Mouse (Mus musculus) macrophage (primary cell): ENCODE measurements around the gene Diras1. TPM values are rescaled to one million over a fixed set of nuclear protein-coding genes. Genes with fewer than 3 reads are reported as not detected.
"Not testable (repeated sequence)": the region's sequence is repeated elsewhere in the genome, so short reads cannot be mapped to it uniquely, and the experiment has no call there.

Experiments used
- H3K27ac ChIP-seq: fragments of 350-480 bp; formaldehyde crosslinking; 2 replicates; pipeline ENCODE4 v1.9.0; 2021
- H3K36me3 ChIP-seq: fragments of 350-480 bp; formaldehyde crosslinking; 2 replicates; pipeline ENCODE4 v1.9.0; 2021; ENCODE audit errors: inconsistent target
- H3K4me3 ChIP-seq: fragments of 350-480 bp; formaldehyde crosslinking; 2 replicates; pipeline ENCODE4 v1.9.0; 2021; ENCODE audit errors: inconsistent target
- H3K79me2 ChIP-seq: fragments of 350-480 bp; formaldehyde crosslinking; 2 replicates; pipeline ENCODE4 v1.9.0; 2021; ENCODE audit errors: inconsistent target
- WGBS: methylation state at CpG from one replicate; pipeline ENCODE4 v1.1.7; 2026; ENCODE audit warnings: inconsistent platforms; ENCODE audit not compliant: missing documents; 5-methylcytosine and 5-hydroxymethylcytosine counted together
- polyA plus RNA-seq: library from polyadenylated mRNA; stranded (reverse); fragments of 250-400 nt; gene quantifications from 3 replicates; pipeline ENCODE4 v1.2.4, GENCODE M21; 2018; ENCODE audit warnings: inconsistent platforms
- total RNA-seq, 78 experiments: library from RNA; depleted of rRNA; stranded (reverse); fragments of 250-400 nt; gene quantifications; 1 replicate in 9 of 78; 2 replicates in 24 of 78; 3 replicates in 43 of 78; 4 replicates in 2 of 78; pipeline ENCODE4 v1.2.4; 2018; ENCODE audit warnings: inconsistent platforms in 56 of 78

The Diras1 gene
- not detected for total RNA-seq (2018; cell fraction: chromatin; rRNA removed)
- under 1 TPM in 5 of 26 experiments, not detected in 21; 0.03 to 0.30 (median 0.05) TPM for total RNA-seq (2018; cell fraction: cytosol; rRNA removed)
- total RNA-seq (2018; cell fraction: nucleus; rRNA removed) = not detected
- polyA plus RNA-seq = not detected in 3 replicates

- no peaks in the 10 kb centered on the region for H3K36me3 ChIP-seq
- no peaks in the 10 kb centered on the region for H3K79me2 ChIP-seq
- 63% methylated on average over 12 of the region's 12 CpGs for WGBS
- H3K27ac ChIP-seq = no peak within 1 kb of the TSS
- H3K4me3 ChIP-seq = no peak within 1 kb of the TSS
Observed at GRCm38 (mm10) chr10:81025639-81026275, at the start of gene Diras1. Gene Diras1 (minus strand): TSS chr10:81025662.

DNA sequence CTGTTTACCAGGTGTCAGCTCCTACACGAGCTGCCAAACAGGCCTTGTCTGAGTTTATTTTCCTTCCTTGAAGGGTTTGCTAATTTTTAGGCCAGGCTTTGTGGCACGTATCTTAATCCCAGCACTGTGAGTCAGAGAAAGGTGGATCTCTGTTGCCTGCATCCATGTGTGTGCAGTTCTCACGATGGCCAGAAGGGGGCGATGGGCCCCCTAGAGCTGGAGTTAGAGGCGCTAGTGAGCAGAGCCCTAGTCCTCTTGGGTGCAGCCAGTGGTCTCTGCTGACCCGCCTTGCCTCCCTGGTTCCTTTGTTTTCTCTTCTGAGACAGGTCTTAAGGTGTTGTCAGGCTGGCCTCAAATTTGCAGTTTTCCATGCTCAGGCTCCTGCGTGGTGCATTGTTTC lies 48.0 kb upstream of the Diras1 start:
- WGBS = 83% methylated on average over 7 of the region's 7 CpGs
- peaks cover 3% of the 10 kb centered on the region; the same call in 1 of the 2 replicates for H3K36me3 ChIP-seq
- no peak overlapping the region for H3K4me3 ChIP-seq
- H3K79me2 ChIP-seq = peaks cover 10% of the 10 kb centered on the region; the same call in 1 of the 2 replicates
- no peak overlapping the region for H3K27ac ChIP-seq

GRCm38 (mm10) chr10:81072290-81072689 lies 46.8 kb upstream of the Diras1 start:
- WGBS = 94% methylated on average over 8 of the region's 8 CpGs
- H3K79me2 ChIP-seq = peaks cover 10% of the 10 kb centered on the region; the same call in 1 of the 2 replicates
- no peak overlapping the region for H3K4me3 ChIP-seq
- no peaks in the 10 kb centered on the region for H3K36me3 ChIP-seq
- H3K27ac ChIP-seq = no peak overlapping the region

GRCm38 (mm10) chr10:81069836-81070235 lies 44.4 kb upstream of the Diras1 start, which contains the start of gene Thop1:
Gene Thop1 (plus strand): TSS chr10:81070035.
- H3K27ac ChIP-seq = peak within 1 kb of the TSS; percentile 28
- WGBS = 2% methylated on average over 33 of the region's 35 CpGs

DNA sequence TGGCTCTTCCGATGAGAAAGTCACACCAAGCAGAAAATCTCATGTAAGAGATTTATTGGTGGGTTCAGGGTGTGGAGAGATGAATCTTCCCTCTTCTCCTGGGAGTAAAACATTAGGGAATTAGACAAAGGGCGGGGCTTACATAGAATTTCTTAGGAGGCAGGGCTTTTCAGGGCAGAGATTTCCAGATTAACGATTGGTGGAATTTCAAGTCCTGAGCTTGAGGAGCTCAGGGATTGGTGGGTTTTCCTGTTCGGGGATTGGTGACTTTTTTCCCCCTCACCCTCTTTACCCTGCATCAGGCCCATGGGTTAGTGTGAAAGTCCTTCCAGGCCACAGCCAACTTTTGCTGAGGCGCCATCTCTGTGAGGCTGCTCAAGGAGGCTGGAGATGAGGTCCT lies 43.2 kb upstream of the Diras1 start:
- Histone ChIP-seq H3K79me2 (peaks cover 10% of the 10 kb centered on the region; the same call in 1 of the 2 replicates), H3K27ac (peak overlapping the region; percentile 28), H3K36me3 (no peaks in the 10 kb centered on the region), H3K4me3 (no peak overlapping the region)
- WGBS = 95% methylated on average over 5 of the region's 5 CpGs

More at GRCm38 (mm10) chr10:81069836-81070235, 44.4 kb upstream of the Diras1 start, which contains the start of gene Thop1:
- H3K4me3 ChIP-seq = peak within 1 kb of the TSS; percentile 34
- peaks cover 10% of the 10 kb centered on the region; the same call in 1 of the 2 replicates for H3K79me2 ChIP-seq
- H3K36me3 ChIP-seq = no peaks in the 10 kb centered on the region

DNA sequence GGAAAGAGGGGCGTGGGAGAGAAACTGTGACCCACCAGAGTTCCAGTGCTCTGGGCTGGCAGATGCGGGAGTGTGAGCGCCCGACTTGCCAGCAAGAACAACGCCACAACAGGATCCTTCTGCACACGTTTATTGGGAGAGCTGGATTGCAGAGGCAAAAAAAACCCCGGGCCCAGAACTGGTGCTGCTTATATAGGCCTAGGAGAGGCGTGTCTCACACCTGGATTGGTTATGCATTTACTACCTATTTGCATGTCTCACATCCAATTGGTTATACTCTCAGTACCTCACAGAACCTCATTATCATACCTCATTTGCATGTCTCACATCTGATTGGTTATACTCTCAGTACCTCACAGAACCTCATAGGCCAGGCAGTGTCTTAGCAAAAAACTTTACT lies 39.1 kb upstream of the Diras1 start:
- H3K27ac ChIP-seq, H3K79me2 ChIP-seq, H3K4me3 ChIP-seq, H3K36me3 ChIP-seq: not testable (repeated sequence)
- WGBS = 93% methylated on average over 8 of the region's 8 CpGs

GRCm38 (mm10) chr10:81062710-81063109 lies 37.2 kb upstream of the Diras1 start:
- WGBS = 59% methylated on average over 4 of the region's 4 CpGs
- Histone ChIP-seq H3K79me2 (peaks cover 23% of the 10 kb centered on the region), H3K4me3 (no peak overlapping the region), H3K27ac (no peak overlapping the region), H3K36me3 (no peaks in the 10 kb centered on the region)

- WGBS = under 1% methylated on average over 48 of the region's 48 CpGs
- Histone ChIP-seq H3K79me2 (peaks cover 51% of the 10 kb centered on the region), H3K27ac (peak within 1 kb of the TSS; percentile 65)
Observed at GRCm38 (mm10) chr10:81059603-81060543, 34.4 kb upstream of the Diras1 start, which contains the start of gene Sgta. Gene Sgta (minus strand): TSS chr10:81060181.

DNA sequence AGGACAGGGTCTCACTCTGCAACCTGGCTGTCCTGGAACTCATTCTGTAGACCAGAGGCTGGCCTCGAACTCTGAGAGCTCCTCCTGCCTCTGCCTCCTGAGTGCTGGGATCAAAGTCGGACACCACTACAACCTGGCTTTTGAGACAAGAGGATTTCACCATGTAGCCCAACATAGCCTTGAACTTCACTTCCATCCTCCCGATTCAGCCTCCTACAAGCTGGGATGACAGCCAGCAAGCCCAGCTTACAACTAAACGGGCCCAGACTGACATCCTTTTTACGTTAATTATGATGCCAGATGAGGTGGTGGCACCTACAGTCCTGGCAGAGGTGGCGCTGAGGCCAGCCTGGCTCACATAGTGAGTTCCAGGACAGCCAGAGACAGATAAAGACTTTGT lies 33.4 kb upstream of the Diras1 start:
- Histone ChIP-seq H3K27ac (no peak overlapping the region), H3K36me3 (no peaks in the 10 kb centered on the region), H3K4me3 (peak overlapping the region; percentile 97), H3K79me2 (peaks cover 61% of the 10 kb centered on the region)
- WGBS = 81% methylated on average over 6 of the region's 6 CpGs

More at GRCm38 (mm10) chr10:81059603-81060543, 34.4 kb upstream of the Diras1 start, which contains the start of gene Sgta:
- no peaks in the 10 kb centered on the region for H3K36me3 ChIP-seq
- peak within 1 kb of the TSS; percentile 97 for H3K4me3 ChIP-seq

GRCm38 (mm10) chr10:81057406-81058130 lies 32.1 kb upstream of the Diras1 start:
- peaks cover 6% of the 10 kb centered on the region for H3K36me3 ChIP-seq
- no peak overlapping the region for H3K27ac ChIP-seq
- peaks cover 74% of the 10 kb centered on the region for H3K79me2 ChIP-seq
- WGBS = 97% methylated on average over 22 of the region's 23 CpGs
- no peak overlapping the region for H3K4me3 ChIP-seq

DNA sequence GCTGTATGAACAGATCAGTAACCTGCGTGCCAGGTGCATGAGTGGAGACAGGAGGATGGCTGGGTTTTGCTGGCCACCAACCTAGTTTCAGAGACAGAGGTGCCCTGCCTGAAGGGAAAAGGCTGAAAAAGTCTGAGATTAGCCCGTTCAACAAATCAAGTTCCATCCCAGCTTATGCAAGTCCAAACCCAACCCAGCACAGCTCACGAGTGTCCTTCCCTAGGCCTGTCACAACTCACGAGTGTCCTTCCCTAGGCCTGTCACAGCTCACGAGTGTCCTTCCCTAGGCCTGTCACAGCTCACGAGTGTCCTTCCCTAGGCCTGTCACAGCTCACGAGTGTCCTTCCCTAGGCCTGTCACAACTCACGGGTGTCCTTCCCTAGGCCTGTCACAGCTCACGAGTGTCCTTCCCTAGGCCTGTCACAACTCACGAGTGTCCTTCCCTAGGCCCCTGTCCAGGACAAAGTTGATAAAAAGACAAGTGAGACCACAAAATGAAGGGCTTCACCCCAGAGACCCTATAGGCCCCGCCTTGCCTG lies 30.4 kb upstream of the Diras1 start:
- H3K27ac ChIP-seq, H3K4me3 ChIP-seq: not testable (repeated sequence)
- peaks cover 23% of the 10 kb centered on the region for H3K36me3 ChIP-seq
- WGBS = 98% methylated on average over 7 of the region's 11 CpGs
- peaks cover 82% of the 10 kb centered on the region for H3K79me2 ChIP-seq

DNA sequence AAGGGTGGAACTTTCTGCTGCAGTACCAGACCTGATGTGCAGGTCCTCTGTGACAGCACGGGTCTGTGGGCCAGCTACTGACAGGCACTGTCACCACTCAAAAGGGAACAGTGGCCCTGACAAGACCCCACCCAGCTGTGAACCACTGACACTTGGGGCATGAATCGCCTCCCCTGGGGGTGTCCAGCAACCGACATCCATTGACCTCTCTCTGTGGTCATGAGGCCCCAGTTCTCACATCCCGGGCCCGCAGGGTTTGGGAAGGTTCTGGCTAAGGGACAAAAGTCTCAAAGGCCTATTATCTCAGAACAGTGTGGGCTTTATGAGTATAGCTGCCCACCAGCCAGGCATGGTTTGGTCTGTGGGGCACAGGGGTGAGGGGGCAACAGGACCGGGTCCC lies 29.7 kb upstream of the Diras1 start:
- peaks cover 30% of the 10 kb centered on the region for H3K36me3 ChIP-seq
- WGBS = 96% methylated on average over 6 of the region's 6 CpGs

GRCm38 (mm10) chr10:81052577-81052976 lies 27.1 kb upstream of the Diras1 start:
- WGBS = 90% methylated on average over 5 of the region's 5 CpGs
- H3K36me3 ChIP-seq = peaks cover 56% of the 10 kb centered on the region

More for the DNA sequence above, 29.7 kb upstream of the Diras1 start:
- H3K27ac ChIP-seq = no peak overlapping the region
- H3K79me2 ChIP-seq = peaks cover 82% of the 10 kb centered on the region
- no peak overlapping the region for H3K4me3 ChIP-seq

DNA sequence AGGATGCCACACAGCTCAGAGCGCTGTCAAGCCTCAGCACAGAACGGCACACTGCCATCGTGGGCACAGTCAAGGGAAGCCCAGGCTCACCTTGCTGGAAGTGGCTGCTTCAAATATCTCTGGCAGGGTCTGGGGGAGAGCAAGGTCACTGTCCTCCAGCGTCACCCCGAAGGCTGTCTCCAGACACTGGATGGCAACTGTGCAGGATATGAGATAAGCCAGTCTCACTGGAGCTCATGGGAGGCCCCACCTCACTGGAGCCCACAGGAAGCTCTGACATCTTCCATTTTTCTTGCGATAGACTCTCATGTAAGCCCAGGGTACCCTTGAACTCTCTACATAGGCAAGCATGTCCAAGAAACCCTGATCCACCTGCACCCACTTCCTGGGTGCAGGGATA lies 25.7 kb upstream of the Diras1 start:
- no peak overlapping the region for H3K27ac ChIP-seq
- WGBS = 97% methylated on average over 6 of the region's 6 CpGs

More at GRCm38 (mm10) chr10:81052577-81052976, 27.1 kb upstream of the Diras1 start:
- peaks cover 58% of the 10 kb centered on the region for H3K79me2 ChIP-seq
- H3K27ac ChIP-seq = no peak overlapping the region
- H3K4me3 ChIP-seq = no peak overlapping the region

More for the DNA sequence above, 25.7 kb upstream of the Diras1 start:
- H3K79me2 ChIP-seq = peaks cover 44% of the 10 kb centered on the region
- H3K36me3 ChIP-seq = peaks cover 70% of the 10 kb centered on the region
- no peak overlapping the region for H3K4me3 ChIP-seq
